Mouse (Mus musculus): Measurements from ENCODE around the gene Clic6.

Gene Clic6

GRCm38 (mm10) chr16:92524651-92525050 is 39.1 kb downstream of the Clic6 start:
- DNase-seq (ENCODE audit: low spot score) = no peak

DNA sequence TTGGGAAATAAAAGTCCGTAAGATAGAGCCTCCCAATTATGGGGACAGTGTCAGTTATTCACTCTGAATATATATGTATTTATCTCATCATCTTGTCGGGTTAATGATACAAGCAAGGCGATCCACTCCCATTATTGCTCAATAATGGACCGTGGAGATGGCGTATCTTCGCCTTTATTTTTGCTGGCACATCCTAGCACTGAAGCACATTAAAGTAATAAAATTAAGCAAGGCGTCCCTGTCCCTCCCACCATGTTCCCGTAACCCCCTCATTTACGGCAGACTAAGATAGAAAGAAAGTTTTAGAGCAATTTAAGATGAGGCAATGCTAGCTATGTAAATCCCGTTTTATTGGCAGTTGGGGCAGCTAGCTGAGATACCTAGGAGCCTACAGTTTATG is 40.4 kb downstream of the Clic6 start:
- no peak for DNase-seq (ENCODE audit: low spot score)

DNA sequence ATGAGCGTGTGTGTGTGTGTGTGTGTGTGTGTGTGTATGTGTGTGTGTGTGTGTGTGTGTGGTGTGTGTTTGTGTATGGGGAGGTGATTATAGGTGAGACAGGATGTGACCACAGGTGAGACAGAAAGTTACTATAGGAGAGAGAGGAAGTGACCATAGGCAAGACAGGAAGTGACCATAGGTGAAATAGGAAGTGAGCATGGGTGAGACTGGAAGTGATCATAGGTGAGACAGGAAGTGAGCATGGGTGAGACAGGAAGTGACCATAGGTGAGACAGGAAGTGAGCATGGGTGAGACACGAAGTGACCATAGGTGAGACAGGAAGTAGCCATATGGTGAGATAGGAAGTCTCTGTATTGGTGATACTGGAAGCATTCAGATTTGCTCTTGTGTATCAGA is 49.7 kb downstream of the Clic6 start:
- no peak for DNase-seq (ENCODE audit: low spot score)

- DNase-seq (ENCODE audit: low spot score) = no peak
These were observed 52.8 kb downstream of the Clic6 start for GRCm38 (mm10) chr16:92538356-92538755.

- no peak for DNase-seq (ENCODE audit: low spot score)
These were observed 58.7 kb downstream of the Clic6 start for GRCm38 (mm10) chr16:92544264-92544663.

DNA sequence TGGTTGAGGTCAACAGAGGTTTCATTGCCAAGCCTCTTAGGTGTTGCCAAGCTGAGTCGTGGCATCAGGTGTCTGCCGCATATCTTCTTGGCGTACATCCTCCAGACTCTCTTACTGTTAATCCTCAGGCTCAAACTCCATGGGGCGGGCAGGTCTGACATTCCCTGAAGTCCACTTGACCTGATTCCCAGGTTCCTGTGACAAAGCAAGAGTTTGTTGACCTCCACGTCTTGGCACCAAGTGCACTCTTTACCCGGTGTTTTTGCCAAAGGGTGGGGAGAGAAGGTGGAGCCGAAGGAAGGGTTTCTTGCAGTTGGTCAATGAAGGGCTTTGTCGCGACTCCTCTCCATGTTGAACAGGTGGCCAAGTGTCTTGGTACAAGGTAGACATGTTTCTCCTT is 63.1 kb downstream of the Clic6 start:
- no peak for DNase-seq (ENCODE audit: low spot score)

DNA sequence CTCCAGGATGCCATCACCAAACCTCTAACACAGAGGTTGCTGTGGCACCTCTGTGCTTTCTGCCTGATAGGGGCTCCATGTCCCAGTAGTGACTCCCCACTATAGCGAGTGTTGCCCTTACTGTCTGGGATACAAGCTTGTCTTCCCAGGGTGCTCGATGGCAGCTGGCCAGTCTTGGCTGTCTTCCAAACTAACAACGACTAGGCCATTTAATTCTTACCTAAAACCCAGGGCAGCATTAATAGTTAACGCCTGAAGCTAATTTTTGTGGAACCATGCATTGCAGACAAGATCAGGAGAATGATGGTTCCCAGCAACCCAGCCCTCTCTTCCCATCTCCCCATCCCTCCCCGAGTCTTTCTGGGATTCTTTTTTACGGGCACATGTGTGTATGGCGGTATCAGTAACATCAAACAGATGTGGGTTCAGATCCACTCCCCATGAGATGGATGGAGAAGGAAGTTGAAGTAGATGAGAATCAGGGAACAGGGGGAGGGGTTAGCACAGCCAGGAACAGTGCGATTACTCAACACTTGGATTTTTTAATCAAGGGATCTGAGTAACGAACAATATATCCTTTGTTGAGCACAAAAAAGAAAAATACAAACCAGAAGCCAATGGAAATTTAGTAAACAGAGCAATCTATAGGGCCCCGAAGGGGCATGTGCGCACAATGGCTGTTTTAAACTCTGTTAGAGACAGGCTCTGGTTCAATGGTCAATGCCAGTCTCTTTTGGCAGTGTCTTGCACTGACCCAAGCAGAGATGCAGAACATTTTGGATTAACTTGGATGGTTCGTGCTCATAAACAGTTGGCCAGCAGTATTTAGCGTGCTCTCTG is 66.0 kb downstream of the Clic6 start:
- no peak for DNase-seq (ENCODE audit: low spot score)

DNA sequence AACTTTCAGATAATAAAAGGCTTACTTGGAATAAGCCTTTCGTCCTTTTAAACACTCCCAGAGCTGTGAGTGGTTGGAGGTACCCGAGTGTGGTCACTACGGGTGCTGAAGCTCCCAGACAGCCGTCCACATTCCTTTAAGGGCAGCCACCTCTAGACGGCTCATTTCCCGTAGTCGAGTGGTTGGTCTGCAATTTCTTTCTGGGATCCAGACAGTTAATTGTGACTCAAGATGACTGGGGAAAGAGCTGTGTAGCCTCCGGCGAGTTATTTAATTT is 66.5 kb downstream of the Clic6 start:
- no peak for DNase-seq (ENCODE audit: low spot score)

GRCm38 (mm10) chr16:92552858-92553257 is 67.3 kb downstream of the Clic6 start:
- DNase-seq (ENCODE audit: low spot score) = no peak

GRCm38 (mm10) chr16:92555051-92555450 is 69.5 kb downstream of the Clic6 start:
- no peak for DNase-seq (ENCODE audit: low spot score)

- DNase-seq (ENCODE audit: low spot score) = no peak
These were observed 79.8 kb downstream of the Clic6 start for GRCm38 (mm10) chr16:92565291-92565690.

GRCm38 (mm10) chr16:92565708-92566107 is 80.2 kb downstream of the Clic6 start:
- peak; percentile 91 for DNase-seq (ENCODE audit: low spot score)

GRCm38 (mm10) chr16:92566146-92566545 is 80.6 kb downstream of the Clic6 start:
- no peak for DNase-seq (ENCODE audit: low spot score)

DNA sequence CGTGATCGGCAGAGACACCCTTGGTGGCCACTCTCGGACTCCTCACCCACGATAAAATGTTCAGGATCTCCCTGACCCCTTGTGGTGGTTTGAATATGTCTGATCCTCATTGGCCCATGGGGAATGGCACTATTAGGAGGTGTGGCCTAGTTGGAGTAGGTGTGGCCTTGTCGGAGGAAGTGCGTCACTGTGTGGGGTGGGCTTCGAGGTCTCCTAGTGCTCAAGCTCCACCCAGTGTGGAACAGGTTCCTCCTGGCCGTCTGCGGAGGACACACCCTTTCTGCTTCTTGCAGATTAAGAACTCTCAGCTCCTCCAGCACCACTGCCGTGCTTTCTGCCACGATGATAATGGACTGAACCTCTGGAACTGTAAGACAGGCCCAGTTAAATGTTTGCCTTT is 85.7 kb downstream of the Clic6 start:
- no peak for DNase-seq (ENCODE audit: low spot score)

DNA sequence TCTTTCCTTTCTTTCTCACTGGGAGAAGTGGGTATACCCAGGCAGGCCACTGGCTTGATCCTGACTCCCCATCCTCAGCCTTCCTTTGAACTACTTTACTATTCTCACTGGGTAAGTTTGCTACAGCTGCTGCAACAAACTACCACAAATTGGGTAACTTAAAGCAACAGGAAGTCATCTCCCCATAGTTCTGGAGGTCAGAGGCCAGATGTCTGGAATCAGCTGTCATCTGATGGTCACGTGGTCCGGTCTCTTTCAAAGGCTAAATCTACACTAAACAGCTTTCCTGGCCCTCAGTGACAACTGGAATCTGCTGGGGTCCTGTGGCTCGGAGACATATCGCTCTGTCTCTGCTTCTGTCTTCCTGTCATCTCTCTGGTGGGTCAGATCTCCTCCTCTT is 87.7 kb downstream of the Clic6 start:
- DNase-seq (ENCODE audit: low spot score) = no peak

- DNase-seq (ENCODE audit: low spot score) = no peak
These were observed 90.3 kb downstream of the Clic6 start for GRCm38 (mm10) chr16:92575792-92576191.

GRCm38 (mm10) chr16:92577381-92577780 is 91.8 kb downstream of the Clic6 start:
- no peak for DNase-seq (ENCODE audit: low spot score)

DNA sequence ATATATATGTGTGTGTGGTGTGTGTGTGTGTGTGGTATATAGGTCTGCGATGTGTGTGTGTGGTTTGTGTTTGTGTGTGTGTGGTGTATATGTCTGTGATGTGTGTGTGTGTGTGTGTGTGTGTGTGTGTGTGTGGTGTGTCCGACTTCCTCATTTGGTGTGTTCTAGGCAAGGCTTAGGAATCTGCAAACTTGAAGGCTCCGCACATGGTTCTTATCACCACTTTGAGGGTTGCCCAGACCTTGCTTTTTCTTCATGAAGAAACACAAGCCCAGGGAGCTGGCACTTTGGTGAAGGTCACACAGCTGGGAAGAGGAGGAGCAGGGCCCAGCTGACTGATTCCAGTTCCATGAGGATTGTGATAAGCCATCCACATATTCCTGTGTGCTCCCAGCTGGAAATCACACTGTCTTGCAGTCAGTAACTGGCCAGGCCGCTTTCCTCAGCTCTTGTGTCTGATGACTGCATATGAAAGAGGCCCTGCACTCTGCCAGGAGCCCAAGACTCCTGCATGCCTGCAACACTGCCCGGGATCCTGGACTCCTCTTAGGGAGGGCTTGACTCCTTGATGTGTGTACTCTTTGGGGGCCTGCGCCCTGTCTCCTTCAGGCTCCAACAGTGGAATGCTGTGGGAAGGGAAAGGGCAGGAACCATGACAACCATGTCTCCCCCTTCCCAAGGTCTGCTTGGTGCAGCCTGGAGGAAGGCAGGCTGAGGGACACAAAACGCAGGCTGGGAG is 93.5 kb downstream of the Clic6 start:
- DNase-seq (ENCODE audit: low spot score) = no peak

DNA sequence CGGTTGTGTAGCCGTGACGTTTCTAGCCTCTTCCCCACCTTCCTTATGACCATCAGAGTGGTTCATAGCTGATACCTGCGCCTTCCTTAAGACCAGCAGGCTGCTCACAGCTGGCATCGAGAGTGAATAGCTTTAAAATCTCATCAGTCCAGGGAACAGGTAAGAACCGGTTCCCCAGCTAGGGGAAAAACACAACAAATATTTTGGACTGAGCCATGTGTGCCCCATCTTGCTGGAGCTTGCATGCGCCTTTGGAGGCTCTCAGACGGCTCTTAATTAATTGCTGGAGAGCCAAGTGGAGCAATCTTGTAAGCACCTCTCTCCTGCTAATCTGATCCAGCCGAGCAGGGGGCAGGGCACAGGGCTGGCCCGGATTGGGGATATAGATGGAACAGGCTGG is 95.4 kb downstream of the Clic6 start:
- no peak for DNase-seq (ENCODE audit: low spot score)

GRCm38 (mm10) chr16:92581767-92582166 is 96.2 kb downstream of the Clic6 start:
- no peak for DNase-seq (ENCODE audit: low spot score)

GRCm38 (mm10) chr16:92587836-92588235 is 102.3 kb downstream of the Clic6 start:
- DNase-seq (ENCODE audit: low spot score) = no peak
